In genomic region chr15:6388146-6388545, GRCm38 (mm10) we compare ENCODE assay signal across 8 mouse cellular contexts. TPM values are rescaled to one million over a fixed set of nuclear protein-coding genes. Genes with fewer than 3 reads are reported as not detected.
A peak's percentile ranks its signal among the peaks of the same experiment; 100 is the strongest.
DNase-seq lines count a peak whose midpoint lies in the region; ATAC-seq and TF ChIP-seq lines count a peak whose summit lies in the region.
"Had no signal": no experiment of that assay in that cellular context is flagged by ENCODE, and none has a peak within 500 bp of the region (broad histone marks: within the 10 kb centered on the region; RNA-seq: fewer than 3 reads in every experiment).

No protein-coding gene starts in this region.

- H3K9me3 ChIP-seq in lung, embryonic 15.5 days, result no peaks in the 10 kb centered on the region
- H3K9me3 ChIP-seq in forebrain, postnatal 0 days (ENCODE audit: low read length), result no peaks in the 10 kb centered on the region
- no peaks in the 10 kb centered on the region for H3K9me3 ChIP-seq in limb, embryonic 15.5 days
- no peaks in the 10 kb centered on the region for H3K9me3 ChIP-seq in stomach, embryonic 14.5 days (ENCODE audit: control insufficient read depth, low read depth, low read length)

- no peak for TF ChIP-seq CTCF in forebrain, postnatal 0 days (IDR thresholded peaks at IDR 0.05; ENCODE audit: low read depth)

- H3K27me3 ChIP-seq in lung, embryonic 15.5 days, result no peaks in the 10 kb centered on the region
- peaks cover 4% of the 10 kb centered on the region; the same call in 1 of the 2 replicates for H3K27me3 ChIP-seq in forebrain, postnatal 0 days (ENCODE audit: insufficient read depth, low read length)
- H3K27me3 ChIP-seq in limb, embryonic 15.5 days, result no peaks in the 10 kb centered on the region
- H3K27me3 ChIP-seq in stomach, embryonic 14.5 days (ENCODE audit: control insufficient read depth, insufficient read depth, low read length), result no peaks in the 10 kb centered on the region

- H3K4me1 ChIP-seq in lung, embryonic 15.5 days, result peaks cover 15% of the 10 kb centered on the region; the same call in 1 of the 2 replicates
- no peaks in the 10 kb centered on the region for H3K4me1 ChIP-seq in forebrain, postnatal 0 days (ENCODE audit: insufficient read depth)
- H3K4me1 ChIP-seq in limb, embryonic 15.5 days, result peaks cover 49% of the 10 kb centered on the region
- H3K4me1 ChIP-seq in stomach, embryonic 14.5 days (ENCODE audit: control insufficient read depth, insufficient read depth, low read length), result peaks cover 8% of the 10 kb centered on the region; the same call in 1 of the 2 replicates

- WGBS in lung, embryonic 15.5 days, result 44% methylated on average over 3 of the region's 3 CpGs
- 70% methylated on average over 3 of the region's 3 CpGs for WGBS in forebrain, postnatal 0 days
- WGBS in limb, embryonic 15.5 days, result 36% methylated on average over 3 of the region's 3 CpGs
- 49% methylated on average over 3 of the region's 3 CpGs for WGBS in stomach, embryonic 14.5 days

- peak overlapping the region; percentile 75 for H3K4me2 ChIP-seq in lung, embryonic 15.5 days
- H3K4me2 ChIP-seq in forebrain, postnatal 0 days (ENCODE audit: low read depth), result peak overlapping the region; percentile 78; the same call in 1 of the 2 replicates
- peak overlapping the region; percentile 67 for H3K4me2 ChIP-seq in limb, embryonic 15.5 days
- peak overlapping the region; percentile 47 for H3K4me2 ChIP-seq in stomach, embryonic 14.5 days (replicated peaks; ENCODE audit: low read depth, low read length)

- H3K9ac ChIP-seq in lung, embryonic 15.5 days, result 0 out of 2 replicates have a peak overlapping the region, but pooled peaks have one; percentile 8
- no peak overlapping the region; the same call in 1 of the 2 replicates for H3K9ac ChIP-seq in forebrain, postnatal 0 days
- H3K9ac ChIP-seq in limb, embryonic 15.5 days, result peak overlapping the region; percentile 47
- H3K9ac ChIP-seq in stomach, embryonic 14.5 days (replicated peaks; ENCODE audit: low read depth, low read length), result peak overlapping the region; percentile 46

- no peak overlapping the region for H3K27ac ChIP-seq in lung, embryonic 15.5 days
- H3K27ac ChIP-seq in forebrain, postnatal 0 days (ENCODE audit: low read depth, low read length), result no peak overlapping the region
- H3K27ac ChIP-seq in limb, embryonic 15.5 days, result peak overlapping the region; percentile 85
- H3K27ac ChIP-seq in stomach, embryonic 14.5 days (ENCODE audit: low read length), result peak overlapping the region; percentile 11; the same call in 1 of the 2 replicates

- peak overlapping the region; percentile 51 for H3K4me3 ChIP-seq in lung, embryonic 15.5 days
- peak overlapping the region; percentile 52; the same call in 1 of the 2 replicates for H3K4me3 ChIP-seq in forebrain, postnatal 0 days (ENCODE audit: low read depth, low read length)
- H3K4me3 ChIP-seq in limb, embryonic 15.5 days, result peak overlapping the region; percentile 56
- H3K4me3 ChIP-seq in stomach, embryonic 14.5 days (ENCODE audit: low read depth, low read length), result peak overlapping the region; percentile 45

- H3K36me3 ChIP-seq in lung, embryonic 15.5 days, result no peaks in the 10 kb centered on the region
- no peaks in the 10 kb centered on the region for H3K36me3 ChIP-seq in forebrain, postnatal 0 days (ENCODE audit: insufficient read depth)
- 0 out of 2 replicates have a peak, but pooled peaks cover 5% of the 10 kb centered on the region for H3K36me3 ChIP-seq in limb, embryonic 15.5 days
- H3K36me3 ChIP-seq in stomach, embryonic 14.5 days (ENCODE audit: control insufficient read depth, insufficient read depth, low read length), result no peaks in the 10 kb centered on the region

- DNase-seq in lung, postnatal 10 days, result no peak
- no peak for DNase-seq in forebrain, postnatal 0 days
- no peak for DNase-seq in right cerebral cortex, adult 18-20 months
- no peak for DNase-seq in cerebellum, postnatal 10 days
- DNase-seq: kidney, postnatal 36 days had no signal

- ATAC-seq in lung, embryonic 15.5 days (ENCODE audit: borderline replicate concordance, extremely low read depth, low FRiP score, low TSS enrichment), result no peak
- ATAC-seq in forebrain, postnatal 0 days, result no peak
- no peak for ATAC-seq in limb, embryonic 15.5 days (ENCODE audit: insufficient number of reproducible peaks, low FRiP score, low TSS enrichment, low read depth)
- ATAC-seq in stomach, embryonic 14.5 days (ENCODE audit: insufficient number of reproducible peaks, insufficient read depth, low FRiP score, low read depth), result no peak

RNA-seq across cellular contexts. Expression of gene C9, which starts 57.0 kb away (rescaled TPM):
- polyA plus RNA-seq in lung, embryonic 15.5 days (2015; fragmentation: Nextera tagmentation; extraction: Ambion mirVana), result not detected in 2 replicates
- not detected in 2 replicates for total RNA-seq in forebrain, postnatal 0 days (2014; rRNA removed)
- not detected in 2 replicates for polyA plus RNA-seq in forebrain, postnatal 0 days (2015; fragmentation: Nextera tagmentation; extraction: Ambion mirVana)
- polyA plus RNA-seq in limb, embryonic 15.5 days (2015; fragmentation: Nextera tagmentation; extraction: Ambion mirVana), result not detected in 2 replicates
- polyA plus RNA-seq in stomach, embryonic 14.5 days (2014; fragmentation: Nextera tagmentation; extraction: Ambion mirVana), result 0.24 TPM in 1 of 2 replicates, not detected in the other

Comparison
In these comparisons a context has a peak if more than half of its experiments do, and no peak if none do; other contexts are left out.
1. H3K27ac ChIP-seq: peak in limb, embryonic 15.5 days (single experiment) and stomach, embryonic 14.5 days (single experiment); none in lung, embryonic 15.5 days (single experiment) and forebrain, postnatal 0 days (single experiment).
2. Peak in every context shown above with its lines, with median percentiles within 50 percentile points of each other: H3K4me2 ChIP-seq and H3K4me3 ChIP-seq.